Mouse (Mus musculus) limb, embryonic 14.5 days (tissue): Measurements from ENCODE around the gene Fkbp7. TPM values are rescaled to one million over a fixed set of nuclear protein-coding genes. Genes with fewer than 3 reads are reported as not detected.

Experiments used
- ATAC-seq: fragments of 200-750 bp; cut with Nextera tagmentation; 2 replicates; pipeline ENCODE4 v1.8.0; 2017; ENCODE audit warnings: low read depth, moderate number of reproducible peaks, moderate TSS enrichment; ENCODE audit not compliant: low FRiP score
- DNase-seq: peaks from one replicate; pipeline ENCODE4 v3.0.0-alpha.2; 2015; ENCODE audit warnings: low spot score
- H3K27ac ChIP-seq: fragments of 300-500 bp; sonication (generic); replicated peaks from 2 replicates; pipeline ENCODE4 v1.5.1; 2014; ENCODE audit warnings: low read depth, mild to moderate bottlenecking, low read length, moderate library complexity, mixed read lengths
- H3K27me3 ChIP-seq: fragments of 300-500 bp; sonication (generic); 2 replicates; pipeline ENCODE4 v1.6.1; 2014; ENCODE audit warnings: low read length, mixed read lengths; ENCODE audit not compliant: control insufficient read depth, insufficient read depth
- H3K36me3 ChIP-seq: fragments of 300-500 bp; sonication (generic); 2 replicates; pipeline ENCODE4 v1.6.1; 2014; ENCODE audit warnings: mild to moderate bottlenecking, low read length, moderate library complexity, mixed read lengths; ENCODE audit not compliant: control insufficient read depth, insufficient read depth
- H3K4me1 ChIP-seq: fragments of 300-500 bp; sonication (generic); 2 replicates; pipeline ENCODE4 v1.6.1; 2014; ENCODE audit warnings: antibody characterized with exemption, low read length, mixed read lengths; ENCODE audit not compliant: control insufficient read depth, insufficient read depth
- H3K4me2 ChIP-seq: fragments of 300-500 bp; sonication (generic); replicated peaks from 2 replicates; pipeline ENCODE4 v1.6.1; 2014; ENCODE audit warnings: low read depth, mild to moderate bottlenecking, low read length, moderate library complexity; ENCODE audit not compliant: severe bottlenecking
- H3K4me3 ChIP-seq: fragments of 300-500 bp; sonication (generic); replicated peaks from 2 replicates; pipeline ENCODE4 v1.5.1; 2014; ENCODE audit warnings: low read length
- H3K9ac ChIP-seq: fragments of 300-500 bp; sonication (generic); 2 replicates; pipeline ENCODE4 v1.6.1; 2014; ENCODE audit warnings: mild to moderate bottlenecking, low read depth, low read length, moderate library complexity; ENCODE audit not compliant: severe bottlenecking
- H3K9me3 ChIP-seq: fragments of 300-500 bp; sonication (generic); 2 replicates; pipeline ENCODE4 v1.6.1; 2016; ENCODE audit warnings: low read length; ENCODE audit not compliant: control insufficient read depth
- POLR2A ChIP-seq: fragments of 200-500 bp; IDR thresholded peaks from 2 replicates; pipeline ENCODE4 v1.8.0; 2012; ENCODE audit warnings: inconsistent platforms, mild to moderate bottlenecking, moderate library complexity, borderline replicate concordance; ENCODE audit not compliant: insufficient read depth, insufficient read length; ENCODE audit errors: extremely low read depth
- WGBS: fragments of 180-500 bp; shearing (Covaris S2); extraction: QIAGEN DNeasy Blood & Tissue Kit; methylation state at CpG from one replicate; pipeline ENCODE4 v1.1.7; 2014; 5-methylcytosine and 5-hydroxymethylcytosine counted together
- polyA plus RNA-seq, 2 experiments: library from polyadenylated mRNA; depleted of rRNA in 1 of 2; stranded (reverse) in 1 of 2; unstranded in 1 of 2; fragments of >200 nt; fragmentation: Nextera tagmentation in 1 of 2; extraction: Ambion mirVana in 1 of 2; gene quantifications; 2 replicates each; pipeline versions ENCODE4 v1.2.1 to v1.2.3; 2012 to 2014

Fkbp7 gene
- polyA plus RNA-seq, 2 experiments: 102 to 151 TPM

DNA sequence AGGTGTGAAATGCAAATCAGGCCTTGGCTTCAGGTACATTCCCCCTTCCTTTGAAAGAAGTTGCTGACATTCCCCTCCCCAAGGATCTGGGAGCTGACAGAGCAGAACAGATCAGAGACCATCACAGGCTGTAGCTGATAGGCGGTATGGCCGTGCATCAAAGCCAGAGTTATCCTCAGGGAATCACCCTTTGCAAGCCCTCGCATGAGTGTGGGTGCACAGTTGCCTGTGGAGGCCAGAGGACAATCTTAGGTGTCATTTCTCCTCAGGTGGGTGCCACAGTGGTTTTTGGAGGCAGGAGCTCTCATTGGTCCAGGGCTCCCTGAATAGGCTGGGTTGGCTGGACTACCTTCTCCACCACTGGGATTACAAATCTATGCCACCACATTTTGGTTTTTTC, 29.3 kb upstream of the Fkbp7 start:
- H3K27ac ChIP-seq: no peak overlapping the region
- WGBS: 74% methylated on average over 3 of the region's 3 CpGs
- no peak overlapping the region for H3K4me3 ChIP-seq
- peaks cover 12% of the 10 kb centered on the region for H3K36me3 ChIP-seq
- TF ChIP-seq POLR2A: no peak
- H3K9ac ChIP-seq: no peak overlapping the region
- H3K27me3 ChIP-seq: no peaks in the 10 kb centered on the region
- H3K4me2 ChIP-seq: no peak overlapping the region
- no peak for DNase-seq
- no peaks in the 10 kb centered on the region for H3K9me3 ChIP-seq
- no peak for ATAC-seq
- H3K4me1 ChIP-seq: no peaks in the 10 kb centered on the region

DNA sequence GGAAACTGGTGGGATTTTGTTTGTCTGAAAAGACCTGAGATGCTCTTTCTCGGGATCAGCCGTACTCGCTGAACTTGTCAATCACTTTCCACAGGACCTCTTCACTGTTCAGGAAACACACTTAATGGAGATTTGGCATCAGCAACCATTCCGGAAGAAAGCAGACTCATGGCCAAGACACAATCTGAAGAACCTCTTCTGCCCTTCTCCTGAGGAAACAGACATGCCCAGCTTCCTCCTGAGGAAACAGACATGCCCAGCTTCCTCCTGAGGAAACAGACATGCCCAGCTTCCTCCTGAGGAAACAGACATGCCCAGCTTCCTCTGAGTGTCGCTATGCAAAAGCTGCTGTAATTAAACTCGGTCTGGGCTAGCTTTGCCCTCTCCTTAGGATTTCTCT, 22.4 kb upstream of the Fkbp7 start:
- DNase-seq: no peak
- Histone ChIP-seq H3K36me3 (peaks cover 70% of the 10 kb centered on the region), H3K9ac (no peak overlapping the region), H3K9me3 (no peaks in the 10 kb centered on the region), H3K4me1 (no peaks in the 10 kb centered on the region), H3K27ac (no peak overlapping the region), H3K4me2 (no peak overlapping the region), H3K27me3 (no peaks in the 10 kb centered on the region), H3K4me3 (no peak overlapping the region)
- no peak for TF ChIP-seq POLR2A
- WGBS: 92% methylated on average over 6 of the region's 6 CpGs
- ATAC-seq: no peak

DNA sequence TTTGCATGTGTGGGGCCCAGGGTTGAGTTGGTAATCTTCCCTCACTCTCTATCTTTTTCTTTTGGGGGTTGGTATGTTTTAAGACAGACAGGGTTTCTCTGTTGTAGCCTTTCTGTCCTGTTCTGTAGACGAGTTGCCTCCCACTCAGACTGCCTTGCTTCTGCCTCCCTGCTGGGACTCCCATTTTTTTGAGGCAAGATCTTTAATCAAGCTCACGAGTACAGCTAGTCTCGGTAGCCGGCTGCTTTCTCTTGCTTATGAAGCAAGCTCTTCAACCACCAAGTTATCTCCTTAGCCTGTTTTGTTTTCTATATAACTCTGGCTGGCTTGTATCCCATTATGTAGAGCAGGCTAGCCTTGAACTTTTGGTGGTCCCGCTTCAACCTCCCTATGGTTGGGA, 20.8 kb upstream of the Fkbp7 start:
- Histone ChIP-seq H3K4me1 (no peaks in the 10 kb centered on the region), H3K4me2 (no peak overlapping the region), H3K36me3 (peaks cover 75% of the 10 kb centered on the region), H3K9ac (no peak overlapping the region), H3K27me3 (no peaks in the 10 kb centered on the region), H3K27ac (no peak overlapping the region), H3K9me3 (no peaks in the 10 kb centered on the region), H3K4me3 (no peak overlapping the region)
- 90% methylated on average over 5 of the region's 5 CpGs for WGBS
- ATAC-seq (no peak), DNase-seq (no peak)
- TF ChIP-seq POLR2A: no peak

DNA sequence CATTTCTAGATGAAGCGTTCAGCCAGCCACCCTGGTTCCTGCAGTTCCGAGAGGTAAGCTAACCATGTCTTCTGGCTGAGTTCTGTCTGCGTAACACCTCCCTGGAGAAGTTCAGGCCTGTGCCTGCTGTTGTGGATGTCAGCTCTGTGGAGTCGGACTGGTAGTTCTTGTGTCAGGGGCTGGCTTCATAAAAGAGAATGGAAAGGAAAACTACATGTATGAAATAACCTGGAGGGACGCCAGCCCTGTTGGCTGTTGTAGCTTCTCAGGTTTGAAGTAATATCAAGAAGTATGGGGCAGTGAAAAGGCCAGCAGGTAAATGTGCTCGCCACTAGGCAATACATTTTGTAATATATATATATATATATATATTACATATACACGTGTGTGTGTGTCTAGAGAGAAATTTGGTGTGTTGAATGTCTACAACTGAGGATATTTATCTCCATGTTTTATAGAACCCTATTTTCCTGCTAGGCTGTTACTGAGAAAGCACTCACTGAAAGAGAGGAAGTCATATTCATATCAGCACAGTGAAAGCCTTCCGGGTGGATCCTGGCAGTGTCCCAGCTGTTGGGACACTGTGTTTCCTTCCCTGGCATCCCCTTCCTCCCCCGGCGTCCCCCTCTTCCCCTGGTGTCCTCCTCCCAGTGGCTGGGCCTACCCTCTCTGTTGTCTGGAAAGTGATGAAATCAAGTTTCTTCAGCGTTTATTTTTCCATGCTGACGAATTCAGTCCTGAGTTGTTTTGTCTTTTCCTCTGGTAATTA, 17.7 kb upstream of the Fkbp7 start:
- WGBS: 85% methylated on average over 12 of the region's 12 CpGs

DNA sequence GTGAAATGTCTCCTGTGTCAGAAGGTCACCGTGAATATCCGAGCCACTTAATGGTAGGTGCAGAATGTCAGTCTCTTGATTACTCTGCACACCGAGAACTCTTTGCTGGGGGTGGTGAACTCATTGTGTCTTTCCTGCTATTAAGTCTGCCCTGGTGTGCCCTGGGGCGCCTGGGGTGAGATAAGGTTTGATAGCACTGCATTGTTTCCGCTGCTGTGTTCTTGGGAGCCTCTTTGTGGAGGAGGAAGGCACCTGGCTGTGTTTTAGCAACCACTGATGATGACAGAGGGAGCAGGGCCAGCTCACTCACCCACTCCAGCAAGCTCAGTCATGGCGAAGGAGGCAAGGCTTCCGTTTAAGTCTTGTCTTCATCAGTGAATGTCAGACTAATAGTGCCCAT, 15.2 kb upstream of the Fkbp7 start:
- H3K27me3 ChIP-seq: no peaks in the 10 kb centered on the region

More for the DNA sequence above, 17.7 kb upstream of the Fkbp7 start:
- ATAC-seq (no peak), DNase-seq (no peak)
- Histone ChIP-seq H3K27me3 (no peaks in the 10 kb centered on the region), H3K9ac (no peak overlapping the region), H3K9me3 (no peaks in the 10 kb centered on the region), H3K27ac (no peak overlapping the region), H3K36me3 (peaks cover 87% of the 10 kb centered on the region), H3K4me2 (no peak overlapping the region), H3K4me3 (no peak overlapping the region), H3K4me1 (no peaks in the 10 kb centered on the region)
- no peak for TF ChIP-seq POLR2A

DNA sequence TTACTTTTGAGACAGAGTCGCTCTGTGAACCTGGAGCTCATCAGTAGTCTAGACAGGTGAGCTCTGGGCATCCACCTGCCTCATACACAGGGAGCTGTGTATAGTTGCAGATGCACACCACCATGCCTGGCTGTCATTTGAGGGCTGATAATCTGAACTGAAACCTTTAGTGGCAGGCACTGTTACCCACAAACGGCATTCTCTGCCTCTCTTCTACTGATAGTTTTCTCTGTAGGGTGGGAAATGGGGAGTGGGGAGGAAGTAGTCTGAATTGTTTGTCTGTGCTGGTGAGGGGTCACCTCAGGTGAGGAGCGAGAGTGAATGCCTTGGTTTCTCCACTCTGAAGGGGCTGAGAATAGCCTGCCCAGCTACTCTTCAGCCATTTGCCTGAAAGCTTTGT, 14.7 kb upstream of the Fkbp7 start:
- Histone ChIP-seq H3K36me3 (peaks cover 78% of the 10 kb centered on the region), H3K4me1 (no peaks in the 10 kb centered on the region), H3K9ac (no peak overlapping the region), H3K4me3 (no peak overlapping the region), H3K27me3 (no peaks in the 10 kb centered on the region), H3K27ac (no peak overlapping the region), H3K9me3 (no peaks in the 10 kb centered on the region), H3K4me2 (no peak overlapping the region)
- no peak for DNase-seq
- 80% methylated on average over 3 of the region's 3 CpGs for WGBS
- no peak for TF ChIP-seq POLR2A
- no peak for ATAC-seq

More for the DNA sequence above, 15.2 kb upstream of the Fkbp7 start:
- Histone ChIP-seq H3K9me3 (no peaks in the 10 kb centered on the region), H3K36me3 (peaks cover 78% of the 10 kb centered on the region), H3K4me3 (no peak overlapping the region), H3K4me2 (no peak overlapping the region), H3K4me1 (no peaks in the 10 kb centered on the region), H3K9ac (no peak overlapping the region), H3K27ac (no peak overlapping the region)
- no peak for TF ChIP-seq POLR2A
- DNase-seq: no peak
- no peak for ATAC-seq
- WGBS: 66% methylated on average over 7 of the region's 7 CpGs
